Mouse (Mus musculus): Measurements from ENCODE around the gene Gys1. TPM values are rescaled to one million over a fixed set of nuclear protein-coding genes. Genes with fewer than 3 reads are reported as not detected.
A peak's percentile ranks its signal among the peaks of the same experiment; 100 is the strongest.
"Not testable (repeated sequence)": the region's sequence is repeated elsewhere in the genome, so short reads cannot be mapped to it uniquely, and the experiment has no call there.

Gys1 gene
- polyA plus RNA-seq, 1 experiment from 2014 or later, result 20.9 TPM

DNA sequence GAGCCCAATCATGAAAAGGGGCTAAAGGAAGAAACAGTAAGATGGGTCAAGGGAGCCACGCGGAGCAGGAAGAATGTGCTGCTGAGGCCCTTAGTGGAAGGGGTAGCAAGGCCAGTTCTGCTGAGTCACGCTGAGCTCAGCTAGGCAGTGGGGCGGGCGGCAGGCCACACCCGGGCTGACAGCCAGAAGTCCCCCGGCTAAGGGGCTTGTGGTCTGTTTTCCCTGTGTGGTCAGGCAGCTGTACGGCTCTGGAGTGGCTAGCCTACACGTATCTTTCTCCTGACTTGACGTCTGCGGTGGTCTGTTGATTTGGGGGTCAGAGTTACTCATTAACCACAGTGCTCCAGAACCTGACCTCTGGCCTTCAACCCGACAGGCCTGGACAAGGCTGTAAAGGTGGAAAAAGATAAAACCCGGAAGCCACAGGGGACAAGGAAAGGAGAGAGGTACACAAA is 26.2 kb downstream of the Gys1 start:
- H3K4me1 ChIP-seq, result peaks cover 49% of the 10 kb centered on the region
- WGBS, result 51% methylated on average over 13 of the region's 13 CpGs
- no peak for ATAC-seq
- peaks cover 72% of the 10 kb centered on the region for H3K36me3 ChIP-seq (ENCODE audit: poor library complexity, severe bottlenecking)
- no peak overlapping the region for H3K9ac ChIP-seq
- no peak overlapping the region for H3K4me3 ChIP-seq
- H3K4me2 ChIP-seq, result 0 out of 2 replicates have a peak overlapping the region, but pooled peaks have one; percentile 10
- H3K27me3 ChIP-seq, result no peaks in the 10 kb centered on the region
- no peaks in the 10 kb centered on the region for H3K9me3 ChIP-seq (replicated peaks)
- peak overlapping the region; percentile 79 for H3K27ac ChIP-seq

DNA sequence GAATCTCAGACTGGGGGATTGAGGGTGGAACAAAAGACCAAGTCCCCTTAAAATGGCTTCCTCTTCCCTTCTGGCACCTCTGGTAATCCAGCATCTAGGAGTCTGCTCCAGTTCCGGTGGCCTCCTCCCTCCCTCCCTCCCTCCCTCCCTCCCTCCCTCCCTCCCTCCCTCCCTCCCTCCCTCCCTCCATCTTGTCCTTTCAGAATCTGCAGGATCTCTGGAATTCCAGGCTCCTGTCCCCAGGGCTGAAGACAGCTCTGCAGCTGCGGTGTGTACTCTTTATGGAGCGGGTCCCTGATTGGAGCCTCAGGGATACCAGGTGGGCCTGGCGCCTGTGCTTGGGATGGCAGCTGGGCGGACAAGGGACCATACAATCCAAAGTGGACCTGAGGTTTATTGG is 26.7 kb downstream of the Gys1 start:
- Histone ChIP-seq H3K4me2 (no peak overlapping the region), H3K9ac (no peak overlapping the region), H3K4me3 (no peak overlapping the region), H3K36me3 (ENCODE audit: poor library complexity, severe bottlenecking) (peaks cover 67% of the 10 kb centered on the region), H3K27ac (peak overlapping the region; percentile 79), H3K4me1 (peaks cover 50% of the 10 kb centered on the region), H3K27me3 (no peaks in the 10 kb centered on the region), H3K9me3 (replicated peaks) (no peaks in the 10 kb centered on the region)
- no peak for ATAC-seq
- 71% methylated on average over 5 of the region's 5 CpGs for WGBS

GRCm38 (mm10) chr7:45461781-45462180 is 27.1 kb downstream of the Gys1 start:
- Histone ChIP-seq H3K27ac (peak overlapping the region; percentile 51), H3K27me3 (no peaks in the 10 kb centered on the region), H3K4me3 (no peak overlapping the region), H3K9ac (no peak overlapping the region), H3K36me3 (ENCODE audit: poor library complexity, severe bottlenecking) (peaks cover 63% of the 10 kb centered on the region), H3K9me3 (replicated peaks) (no peaks in the 10 kb centered on the region), H3K4me2 (no peak overlapping the region), H3K4me1 (peaks cover 47% of the 10 kb centered on the region)
- 93% methylated on average over 4 of the region's 4 CpGs for WGBS
- no peak for ATAC-seq

DNA sequence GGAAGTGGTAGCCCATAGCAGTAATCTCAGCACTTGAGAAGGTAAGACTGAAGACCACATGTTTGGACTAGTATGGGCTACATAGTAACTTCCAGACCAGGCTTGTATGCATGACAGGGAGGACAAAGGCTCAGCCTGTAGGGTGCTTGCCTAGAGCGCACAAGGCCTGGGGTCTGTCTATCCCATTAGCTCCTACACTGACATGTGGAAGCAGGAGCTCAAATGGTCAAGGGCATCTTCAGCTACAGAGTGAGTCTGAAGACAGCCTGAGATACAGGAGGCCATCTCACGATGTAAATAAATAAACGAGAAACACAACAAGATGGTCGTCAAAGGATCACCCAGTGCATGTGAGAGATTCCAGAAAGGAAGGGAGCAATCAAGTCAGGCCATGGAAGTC is 27.7 kb downstream of the Gys1 start:
- peaks cover 44% of the 10 kb centered on the region for H3K4me1 ChIP-seq
- 89% methylated on average over 4 of the region's 4 CpGs for WGBS

DNA sequence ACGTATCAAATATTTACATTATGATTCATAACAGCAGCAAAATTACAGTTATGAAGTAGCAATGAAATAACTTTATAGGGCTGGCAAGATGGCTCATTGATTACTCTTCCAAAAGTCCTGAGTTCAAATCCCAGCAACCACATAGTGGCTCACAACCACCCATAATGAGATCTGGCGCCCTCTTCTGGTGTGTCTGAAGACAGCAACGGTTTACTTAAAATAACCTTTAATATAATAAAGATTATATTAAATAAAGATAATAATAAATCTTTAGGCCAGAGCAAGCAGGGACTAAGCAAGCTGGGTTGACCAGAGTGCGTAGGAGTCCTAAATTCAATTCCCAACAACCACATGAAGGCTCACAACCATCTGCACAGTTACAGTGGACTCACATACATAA is 28.2 kb downstream of the Gys1 start:
- not testable (repeated sequence) for H3K9me3 ChIP-seq (replicated peaks); H3K27me3 ChIP-seq; ATAC-seq; H3K4me2 ChIP-seq; H3K4me3 ChIP-seq; H3K27ac ChIP-seq; H3K9ac ChIP-seq
- WGBS, result 76% methylated on average over 4 of the region's 4 CpGs
- Histone ChIP-seq H3K36me3 (ENCODE audit: poor library complexity, severe bottlenecking) (peaks cover 53% of the 10 kb centered on the region), H3K4me1 (peaks cover 40% of the 10 kb centered on the region)

More for the DNA sequence above, 27.7 kb downstream of the Gys1 start:
- Histone ChIP-seq H3K9me3 (replicated peaks) (no peaks in the 10 kb centered on the region), H3K4me2 (no peak overlapping the region), H3K36me3 (ENCODE audit: poor library complexity, severe bottlenecking) (peaks cover 58% of the 10 kb centered on the region), H3K27ac (no peak overlapping the region), H3K9ac (no peak overlapping the region), H3K4me3 (no peak overlapping the region), H3K27me3 (no peaks in the 10 kb centered on the region)
- ATAC-seq, result no peak

DNA sequence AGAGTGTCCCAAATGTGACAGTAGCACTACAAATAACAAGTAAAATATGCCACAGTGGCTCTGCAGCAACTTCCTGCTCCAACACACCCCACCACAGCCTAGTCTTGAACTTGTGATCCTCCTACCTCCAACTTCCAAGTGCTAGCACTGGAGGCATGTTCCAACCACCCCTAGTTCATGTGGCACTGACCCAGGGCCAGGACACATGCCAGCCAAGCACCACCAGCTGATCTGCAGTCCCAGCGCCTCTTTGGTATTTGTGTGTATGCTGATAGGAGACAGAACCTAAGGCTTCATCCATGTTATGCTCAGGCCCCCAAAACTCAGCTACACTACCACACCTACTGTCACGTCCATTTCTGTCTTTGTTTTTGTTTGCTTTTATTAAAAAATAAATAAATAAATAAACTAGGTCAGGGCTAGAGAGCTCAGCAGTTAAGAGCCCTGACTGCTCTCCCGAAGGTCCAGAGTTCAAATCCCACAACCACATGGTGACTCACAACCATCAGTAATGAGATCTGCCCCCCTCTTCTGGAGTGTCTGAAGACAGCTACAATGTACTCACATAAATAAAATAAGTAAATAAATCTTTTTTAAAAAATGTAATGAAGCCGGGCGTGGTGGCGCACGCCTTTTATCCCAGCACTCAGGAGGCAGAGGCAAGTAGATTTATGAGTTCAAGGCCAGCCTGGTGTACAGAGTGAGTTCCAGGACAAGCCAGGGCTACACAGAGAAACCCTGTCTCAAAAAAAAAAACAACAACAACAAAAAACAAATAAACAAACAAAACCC is 29.5 kb downstream of the Gys1 start:
- peaks cover 33% of the 10 kb centered on the region for H3K4me1 ChIP-seq
- ATAC-seq, result no peak
- 98% methylated on average over 7 of the region's 7 CpGs for WGBS
- H3K9ac ChIP-seq, result no peak overlapping the region
- no peak overlapping the region for H3K4me3 ChIP-seq
- H3K36me3 ChIP-seq (ENCODE audit: poor library complexity, severe bottlenecking), result peaks cover 44% of the 10 kb centered on the region
- H3K27ac ChIP-seq, result no peak overlapping the region
- no peaks in the 10 kb centered on the region for H3K27me3 ChIP-seq
- no peaks in the 10 kb centered on the region for H3K9me3 ChIP-seq (replicated peaks)
- no peak overlapping the region for H3K4me2 ChIP-seq

GRCm38 (mm10) chr7:45465112-45465511 is 30.5 kb downstream of the Gys1 start:
- peak overlapping the region; percentile 95 for H3K4me2 ChIP-seq
- 94% methylated on average over 12 of the region's 12 CpGs for WGBS

GRCm38 (mm10) chr7:45465549-45465948 is 30.9 kb downstream of the Gys1 start:
- ATAC-seq, result no peak
- WGBS, result 79% methylated on average over 9 of the region's 9 CpGs

More at GRCm38 (mm10) chr7:45465112-45465511, 30.5 kb downstream of the Gys1 start:
- H3K9me3 ChIP-seq (replicated peaks), result no peaks in the 10 kb centered on the region
- H3K4me3 ChIP-seq, result peak overlapping the region; percentile 92
- no peaks in the 10 kb centered on the region for H3K27me3 ChIP-seq
- peaks cover 31% of the 10 kb centered on the region for H3K4me1 ChIP-seq
- H3K9ac ChIP-seq, result 0 out of 2 replicates have a peak overlapping the region, but pooled peaks have one; percentile 95
- no peak overlapping the region for H3K27ac ChIP-seq
- ATAC-seq, result no peak
- peaks cover 44% of the 10 kb centered on the region for H3K36me3 ChIP-seq (ENCODE audit: poor library complexity, severe bottlenecking)

DNA sequence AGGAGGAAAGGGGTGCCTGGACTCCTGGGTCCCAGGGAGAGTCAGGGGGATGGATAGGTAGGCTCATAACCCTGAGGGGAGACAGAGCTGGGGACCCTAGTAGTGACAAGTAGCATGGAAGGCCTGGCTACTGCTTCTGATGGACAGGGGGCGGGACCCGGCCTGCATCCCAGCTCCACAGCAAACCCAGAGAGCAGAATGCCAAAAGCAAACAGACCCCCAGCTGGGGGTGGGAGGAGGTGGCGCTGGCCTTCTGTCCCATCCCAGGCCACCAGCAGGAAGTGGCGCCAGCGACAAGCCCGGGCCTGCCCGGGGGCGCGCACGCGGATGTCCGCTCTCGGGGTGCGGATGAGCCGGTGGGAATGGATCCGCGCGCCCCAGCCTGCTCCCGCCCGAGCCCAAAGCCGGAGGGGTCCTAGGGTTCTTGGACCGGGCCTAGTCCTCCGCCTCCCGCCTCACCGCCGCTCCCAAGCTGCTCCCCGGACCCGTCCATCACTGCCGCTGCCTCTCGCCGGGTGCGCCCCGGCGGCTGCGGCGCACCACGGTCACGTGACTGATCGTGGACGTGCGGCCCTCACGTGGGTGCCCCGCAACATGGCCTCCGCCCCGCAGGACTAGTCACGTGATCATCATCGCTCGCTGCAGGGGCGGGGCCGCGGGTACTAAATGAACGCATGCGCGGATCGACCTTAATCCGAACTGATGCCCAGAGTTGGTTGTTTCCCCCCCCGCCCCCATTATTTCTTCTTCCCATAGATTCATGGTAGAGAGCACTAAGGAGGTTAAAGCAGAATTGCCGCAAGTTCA is 31.8 kb downstream of the Gys1 start, which contains the start of gene Bax:
TSS of gene Bax (minus strand) at position 616 of the 807 bp plus-strand sequence.
- Histone ChIP-seq H3K27ac (peak within 1 kb of the TSS; percentile 69), H3K9ac (peak within 1 kb of the TSS; percentile 95), H3K36me3 (ENCODE audit: poor library complexity, severe bottlenecking) (peaks cover 42% of the 10 kb centered on the region), H3K4me3 (peak within 1 kb of the TSS; percentile 92), H3K9me3 (replicated peaks) (no peaks in the 10 kb centered on the region), H3K27me3 (no peaks in the 10 kb centered on the region), H3K4me1 (peaks cover 21% of the 10 kb centered on the region), H3K4me2 (peak within 1 kb of the TSS; percentile 95)
- under 1% methylated on average over 47 of the region's 58 CpGs for WGBS
- peak; percentile 77 for ATAC-seq

More at GRCm38 (mm10) chr7:45465549-45465948, 30.9 kb downstream of the Gys1 start:
- H3K9ac ChIP-seq, result peak overlapping the region; percentile 95
- H3K9me3 ChIP-seq (replicated peaks), result no peaks in the 10 kb centered on the region
- H3K4me2 ChIP-seq, result peak overlapping the region; percentile 95
- H3K27ac ChIP-seq, result no peak overlapping the region
- no peaks in the 10 kb centered on the region for H3K27me3 ChIP-seq
- peak overlapping the region; percentile 92 for H3K4me3 ChIP-seq
- H3K4me1 ChIP-seq, result peaks cover 27% of the 10 kb centered on the region
- H3K36me3 ChIP-seq (ENCODE audit: poor library complexity, severe bottlenecking), result peaks cover 44% of the 10 kb centered on the region

- Histone ChIP-seq H3K9me3 (replicated peaks) (no peaks in the 10 kb centered on the region), H3K9ac (peak overlapping the region; percentile 95; the same call in 1 of the 2 replicates), H3K4me2 (peak overlapping the region; percentile 95), H3K36me3 (ENCODE audit: poor library complexity, severe bottlenecking) (peaks cover 35% of the 10 kb centered on the region), H3K27ac (no peak overlapping the region), H3K4me3 (peak overlapping the region; percentile 92), H3K4me1 (peaks cover 21% of the 10 kb centered on the region), H3K27me3 (no peaks in the 10 kb centered on the region)
- ATAC-seq, result no peak; the same call in none of the 2 replicates
- 36% methylated on average over 7 of the region's 7 CpGs for WGBS
Measured at GRCm38 (mm10) chr7:45467090-45467670, 32.5 kb downstream of the Gys1 start.

- H3K4me1 ChIP-seq, result peaks cover 8% of the 10 kb centered on the region
- WGBS, result 8% methylated on average over 3 of the region's 3 CpGs
- no peaks in the 10 kb centered on the region for H3K36me3 ChIP-seq (ENCODE audit: poor library complexity, severe bottlenecking)
- no peak overlapping the region for H3K4me3 ChIP-seq
- no peak for ATAC-seq
- no peak overlapping the region for H3K27ac ChIP-seq
- no peaks in the 10 kb centered on the region for H3K9me3 ChIP-seq (replicated peaks)
- no peaks in the 10 kb centered on the region for H3K27me3 ChIP-seq
- H3K4me2 ChIP-seq, result no peak overlapping the region
- no peak overlapping the region for H3K9ac ChIP-seq
Measured at GRCm38 (mm10) chr7:45470869-45471268, 36.2 kb downstream of the Gys1 start.

Data from forebrain, embryonic 13.5 days (tissue).